In the genomic region with DNA sequence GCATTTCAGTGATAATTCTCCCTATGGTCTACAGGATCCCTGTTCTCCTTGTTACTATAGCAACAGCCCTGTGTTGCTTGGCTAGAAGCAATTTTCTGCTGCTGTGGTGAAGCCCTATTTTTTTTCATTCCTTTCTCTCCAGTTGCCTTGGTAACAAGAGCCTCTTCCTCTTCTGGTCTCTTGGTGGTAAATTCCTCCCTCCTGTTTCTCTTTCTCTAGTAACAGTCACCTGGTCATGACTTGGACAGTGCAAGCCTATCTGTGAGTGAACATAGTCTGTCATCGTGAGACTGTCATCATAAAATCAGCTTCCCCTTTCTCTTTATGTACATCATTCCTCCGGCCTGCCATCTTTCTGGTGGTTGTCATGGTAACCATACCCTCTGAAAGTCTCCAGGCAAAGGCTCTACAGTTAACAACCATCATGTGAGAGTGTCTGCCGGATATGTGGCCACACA, we compare ENCODE assay signal across 9 mouse cellular contexts. TPM values are rescaled to one million over a fixed set of nuclear protein-coding genes. Genes with fewer than 3 reads are reported as not detected.
DNase-seq lines count a peak whose midpoint lies in the region; ATAC-seq and TF ChIP-seq lines count a peak whose summit lies in the region.
"Had no signal": no experiment of that assay in that cellular context is flagged by ENCODE, and none has a peak within 500 bp of the region (broad histone marks: within the 10 kb centered on the region; RNA-seq: fewer than 3 reads in every experiment).

No protein-coding gene starts in this region.

- no peak for TF ChIP-seq POLR2A in limb, embryonic 14.5 days (IDR thresholded peaks at IDR 0.05; ENCODE audit: borderline replicate concordance, extremely low read depth, insufficient read depth, insufficient read length)
- TF ChIP-seq POLR2A in heart, adult 2 months (IDR thresholded peaks at IDR 0.05; ENCODE audit: insufficient read depth, low read depth, low read length): no peak

- H3K9me3 ChIP-seq in limb, embryonic 14.5 days (ENCODE audit: control insufficient read depth, low read length): no peaks in the 10 kb centered on the region
- no peaks in the 10 kb centered on the region for H3K9me3 ChIP-seq in limb, embryonic 10.5 days (replicated peaks)
- no peaks in the 10 kb centered on the region for H3K9me3 ChIP-seq in midbrain, embryonic 11.5 days (ENCODE audit: control insufficient read depth, low read length)
- H3K9me3 ChIP-seq: liver, embryonic 15.5 days had no signal

- peak; percentile 34 for DNase-seq in limb, embryonic 14.5 days (ENCODE audit: low spot score)
- no peak for DNase-seq in limb, embryonic 10.5 days (ENCODE audit: low spot score)
- DNase-seq in midbrain, embryonic 11.5 days (ENCODE audit: low spot score, missing footprints): peak; percentile 97
- DNase-seq in adrenal gland, postnatal 25 days: no peak
- DNase-seq in heart, adult 2 months: no peak
- DNase-seq in spleen, postnatal 14 days (ENCODE audit: low spot score in 2 of 2): no peak
- no peak for DNase-seq in gastrocnemius, adult 2 months

- H3K79me2 ChIP-seq in heart, adult 2 months (replicated peaks; ENCODE audit: control insufficient read depth, insufficient read depth, low read length): no peaks in the 10 kb centered on the region; the same call in 1 of the 2 replicates

- H3K4me2 ChIP-seq in limb, embryonic 14.5 days (replicated peaks; ENCODE audit: low read depth, low read length, severe bottlenecking): no peak overlapping the region
- H3K4me2 ChIP-seq in midbrain, embryonic 11.5 days: peak overlapping the region; percentile 38
- H3K4me2 ChIP-seq: liver, embryonic 15.5 days had no signal

- WGBS in limb, embryonic 14.5 days: 47% methylated on average over 3 of the region's 3 CpGs
- 74% methylated on average over 3 of the region's 3 CpGs for WGBS in limb, embryonic 10.5 days
- WGBS in midbrain, embryonic 11.5 days: 10% methylated on average over 3 of the region's 3 CpGs
- 53% methylated on average over 3 of the region's 3 CpGs for whole genome bisulfite sequencing in heart, adult 2 months

- H3K36me3 ChIP-seq in limb, embryonic 14.5 days (ENCODE audit: control insufficient read depth, insufficient read depth, low read length): no peaks in the 10 kb centered on the region
- H3K36me3 ChIP-seq in limb, embryonic 10.5 days: peaks cover 7% of the 10 kb centered on the region
- no peaks in the 10 kb centered on the region for H3K36me3 ChIP-seq in midbrain, embryonic 11.5 days (ENCODE audit: control insufficient read depth, insufficient read depth, low read length)
- peaks cover 3% of the 10 kb centered on the region for H3K36me3 ChIP-seq in heart, adult 2 months (ENCODE audit: control insufficient read depth, insufficient read depth, low read length)
- H3K36me3 ChIP-seq: liver, embryonic 15.5 days had no signal

- intact Hi-C loops in heart, adult 2 months (cut with DNase I): no loop called here
- intact Hi-C loops in gastrocnemius, adult 2 months (cut with DNase I): no loop called here

- no peaks in the 10 kb centered on the region for H3K27me3 ChIP-seq in limb, embryonic 14.5 days (ENCODE audit: control insufficient read depth, insufficient read depth, low read length)
- no peaks in the 10 kb centered on the region for H3K27me3 ChIP-seq in limb, embryonic 10.5 days (ENCODE audit: low read depth, poor library complexity, severe bottlenecking)
- no peaks in the 10 kb centered on the region for H3K27me3 ChIP-seq in midbrain, embryonic 11.5 days (ENCODE audit: control insufficient read depth, insufficient read depth, low read length)
- H3K27me3 ChIP-seq in heart, adult 2 months (ENCODE audit: control insufficient read depth, insufficient read depth, low read length): no peaks in the 10 kb centered on the region
- H3K27me3 ChIP-seq: liver, embryonic 15.5 days had no signal

- no peak for TF ChIP-seq EP300 in heart, adult 2 months (IDR thresholded peaks at IDR 0.05; ENCODE audit: insufficient read depth, low read depth, low read length)

- TF ChIP-seq CTCF in heart, adult 2 months (IDR thresholded peaks at IDR 0.05): no peak
- TF ChIP-seq CTCF in gastrocnemius, adult 2 months (IDR thresholded peaks at IDR 0.05): no peak

- ATAC-seq in limb, embryonic 14.5 days (ENCODE audit: low FRiP score, low read depth): no peak
- ATAC-seq in granulocyte monocyte progenitor cell, adult 5-6 weeks (replicated peaks; ENCODE audit: poor library complexity, severe bottlenecking): peak; percentile 72
- peak; percentile 79 for ATAC-seq in midbrain, embryonic 11.5 days (ENCODE audit: low FRiP score)

- no peak overlapping the region for H3K27ac ChIP-seq in limb, embryonic 14.5 days (replicated peaks; ENCODE audit: low read depth, low read length)
- H3K27ac ChIP-seq in limb, embryonic 10.5 days: no peak overlapping the region
- peak overlapping the region; percentile 95 for H3K27ac ChIP-seq in midbrain, embryonic 11.5 days (ENCODE audit: low read depth, low read length)
- no peak overlapping the region for H3K27ac ChIP-seq in heart, adult 2 months
- no peak overlapping the region for H3K27ac ChIP-seq in gastrocnemius, adult 2 months
- H3K27ac ChIP-seq: liver, embryonic 15.5 days had no signal

- no peak overlapping the region for H3K9ac ChIP-seq in limb, embryonic 14.5 days (ENCODE audit: low read depth, low read length, severe bottlenecking)
- H3K9ac ChIP-seq in midbrain, embryonic 11.5 days (ENCODE audit: low read length): peak overlapping the region; percentile 27; the same call in 1 of the 2 replicates
- H3K9ac ChIP-seq in heart, adult 2 months (ENCODE audit: low read depth, low read length): no peak overlapping the region
- H3K9ac ChIP-seq: liver, embryonic 15.5 days had no signal

- H3K4me3 ChIP-seq in limb, embryonic 14.5 days (replicated peaks; ENCODE audit: low read length): no peak overlapping the region
- no peak overlapping the region for H3K4me3 ChIP-seq in limb, embryonic 10.5 days
- H3K4me3 ChIP-seq in midbrain, embryonic 11.5 days (ENCODE audit: low read depth, low read length): no peak overlapping the region; the same call in 1 of the 2 replicates
- no peak overlapping the region for H3K4me3 ChIP-seq in heart, adult 2 months
- H3K4me3 ChIP-seq in gastrocnemius, adult 2 months: no peak overlapping the region
- H3K4me3 ChIP-seq: liver, embryonic 15.5 days had no signal

- H3K4me1 ChIP-seq in limb, embryonic 14.5 days (ENCODE audit: control insufficient read depth, insufficient read depth, low read length): peaks cover 10% of the 10 kb centered on the region; the same call in 1 of the 2 replicates
- H3K4me1 ChIP-seq in limb, embryonic 10.5 days: peaks cover 41% of the 10 kb centered on the region
- H3K4me1 ChIP-seq in midbrain, embryonic 11.5 days (ENCODE audit: control insufficient read depth, insufficient read depth, low read length): peaks cover 52% of the 10 kb centered on the region
- H3K4me1 ChIP-seq in heart, adult 2 months (ENCODE audit: control insufficient read depth, insufficient read depth, low read length): peaks cover 3% of the 10 kb centered on the region

RNA-seq across cellular contexts. Expression of a gene that starts 2.4 kb away (rescaled TPM):
- polyA plus RNA-seq in limb, embryonic 14.5 days (2012; rRNA removed): 13.7 and 15.0 TPM in 2 replicates
- 18.9 and 20.1 TPM in 2 replicates for polyA plus RNA-seq in limb, embryonic 14.5 days (2014; fragmentation: Nextera tagmentation; extraction: Ambion mirVana)
- 17.7 and 17.8 TPM in 2 replicates for polyA plus RNA-seq in limb, embryonic 10.5 days (2016; fragmentation: Nextera tagmentation; extraction: Ambion mirVana)
- 10.8 and 21.5 TPM in 2 replicates for total RNA-seq in granulocyte monocyte progenitor cell, adult 5-6 weeks (2014; fragmentation: Nextera tagmentation)
- total RNA-seq in granulocyte monocyte progenitor cell, adult 5-6 weeks (2017): 20.4 and 20.7 TPM in 2 replicates
- 26.8 and 29.0 TPM in 2 replicates for polyA plus RNA-seq in midbrain, embryonic 11.5 days (2014; fragmentation: Nextera tagmentation; extraction: Ambion mirVana)
- 15.9 and 22.5 TPM in 2 replicates for total RNA-seq in adrenal gland, postnatal 25 days (2021)
- 1 to 10 TPM; 5.4 to 5.5 TPM for total RNA-seq in heart, adult 2 months (2021)
- 2.4 and 2.8 TPM in 2 replicates for polyA plus RNA-seq in heart, adult 2 months (2012; rRNA removed)
- total RNA-seq in gastrocnemius, adult 2 months (2021): 1 to 10 TPM; 6.0 to 7.2 TPM

RNA-seq across cellular contexts. Expression of a gene that starts 18.5 kb away (rescaled TPM):
- 24.6 and 26.2 TPM in 2 replicates for polyA plus RNA-seq in limb, embryonic 14.5 days (2012; rRNA removed)
- 39.2 and 41.1 TPM in 2 replicates for polyA plus RNA-seq in limb, embryonic 14.5 days (2014; fragmentation: Nextera tagmentation; extraction: Ambion mirVana)
- polyA plus RNA-seq in limb, embryonic 10.5 days (2016; fragmentation: Nextera tagmentation; extraction: Ambion mirVana): 25.5 and 28.6 TPM in 2 replicates
- 1.5 and 4.4 TPM in 2 replicates for total RNA-seq in granulocyte monocyte progenitor cell, adult 5-6 weeks (2014; fragmentation: Nextera tagmentation)
- 0.21 and 0.78 TPM in 2 replicates for total RNA-seq in granulocyte monocyte progenitor cell, adult 5-6 weeks (2017)
- 106 and 108 TPM in 2 replicates for polyA plus RNA-seq in midbrain, embryonic 11.5 days (2014; fragmentation: Nextera tagmentation; extraction: Ambion mirVana)
- 1.1 and 1.2 TPM in 2 replicates for total RNA-seq in adrenal gland, postnatal 25 days (2021)
- total RNA-seq in heart, adult 2 months (2021): under 1 TPM; 0.10 to 0.18 TPM
- polyA plus RNA-seq in heart, adult 2 months (2012; rRNA removed): 0.20 and 0.64 TPM in 2 replicates
- total RNA-seq in gastrocnemius, adult 2 months (2021): under 1 TPM; 0.13 to 0.42 TPM

RNA-seq across cellular contexts. Expression of a gene that starts 53.0 kb away (rescaled TPM):
- polyA plus RNA-seq in limb, embryonic 14.5 days (2012; rRNA removed): 13.1 and 16.4 TPM in 2 replicates
- 9.1 and 9.3 TPM in 2 replicates for polyA plus RNA-seq in limb, embryonic 14.5 days (2014; fragmentation: Nextera tagmentation; extraction: Ambion mirVana)
- 10.1 and 10.7 TPM in 2 replicates for polyA plus RNA-seq in limb, embryonic 10.5 days (2016; fragmentation: Nextera tagmentation; extraction: Ambion mirVana)
- total RNA-seq in granulocyte monocyte progenitor cell, adult 5-6 weeks (2014; fragmentation: Nextera tagmentation): not detected in 2 replicates
- total RNA-seq in granulocyte monocyte progenitor cell, adult 5-6 weeks (2017): 1.5 TPM in 1 of 2 replicates, not detected in the other
- polyA plus RNA-seq in midbrain, embryonic 11.5 days (2014; fragmentation: Nextera tagmentation; extraction: Ambion mirVana): 22.8 and 27.2 TPM in 2 replicates
- total RNA-seq in adrenal gland, postnatal 25 days (2021): 1.7 TPM in 1 of 2 replicates, not detected in the other
- total RNA-seq in heart, adult 2 months (2021): under 1 TPM; 0.23 to 0.39 TPM
- 0.12 TPM in 1 of 2 replicates, not detected in the other for polyA plus RNA-seq in heart, adult 2 months (2012; rRNA removed)
- total RNA-seq in gastrocnemius, adult 2 months (2021): under 1 TPM in 1 of 2 experiments, not detected in 1; 0.10 TPM

Comparison
In these comparisons a context has a peak if more than half of its experiments do, and no peak if none do; other contexts are left out.
1. DNase-seq: peak in limb, embryonic 14.5 days (single experiment) and midbrain, embryonic 11.5 days (single experiment); none in limb, embryonic 10.5 days (single experiment), adrenal gland, postnatal 25 days (single experiment), heart, adult 2 months (0 of 2), spleen, postnatal 14 days (0 of 2) and gastrocnemius, adult 2 months (single experiment).